Mouse (Mus musculus) lung, embryonic 14.5 days (tissue): ENCODE results near the gene Otof. TPM values are rescaled to one million over a fixed set of nuclear protein-coding genes. Genes with fewer than 3 reads are reported as not detected.
A peak's percentile ranks its signal among the peaks of the same experiment; 100 is the strongest.

Experiments used
- ATAC-seq: fragments of 200-750 bp; cut with Nextera tagmentation; 2 replicates; pipeline ENCODE4 v1.8.0; 2017; ENCODE audit warnings: mild to moderate bottlenecking, moderate TSS enrichment, moderate library complexity; ENCODE audit not compliant: insufficient read depth
- DNase-seq: peaks from one replicate; pipeline ENCODE4 v3.0.0-alpha.2; 2015
- H3K27ac ChIP-seq: fragments of 300-500 bp; sonication (generic); 2 replicates; pipeline ENCODE4 v1.5.1; 2014; ENCODE audit warnings: low read depth, mild to moderate bottlenecking, moderate library complexity
- H3K27me3 ChIP-seq: fragments of 300-500 bp; sonication (generic); 2 replicates; pipeline ENCODE4 v1.6.1; 2014; ENCODE audit warnings: low read length, control low read depth; ENCODE audit not compliant: insufficient read depth
- H3K36me3 ChIP-seq: fragments of 300-500 bp; sonication (generic); 2 replicates; pipeline ENCODE4 v1.6.1; 2014; ENCODE audit warnings: control low read depth; ENCODE audit not compliant: insufficient read depth
- H3K4me1 ChIP-seq: fragments of 300-500 bp; sonication (generic); 2 replicates; pipeline ENCODE4 v1.6.1; 2014; ENCODE audit warnings: antibody characterized with exemption, control low read depth; ENCODE audit not compliant: insufficient read depth
- H3K4me2 ChIP-seq: fragments of 300-500 bp; sonication (generic); 2 replicates; pipeline ENCODE4 v1.6.1; 2014; ENCODE audit warnings: mild to moderate bottlenecking
- H3K4me3 ChIP-seq: fragments of 300-500 bp; sonication (generic); 2 replicates; pipeline ENCODE4 v1.5.1; 2014; ENCODE audit warnings: low read depth, low read length
- H3K9ac ChIP-seq: fragments of 300-500 bp; sonication (generic); 2 replicates; pipeline ENCODE4 v1.6.1; 2014
- H3K9me3 ChIP-seq: fragments of 300-500 bp; sonication (generic); 2 replicates; pipeline ENCODE4 v1.6.1; 2016; ENCODE audit warnings: low read depth, low read length, control low read depth
- CTCF ChIP-seq: IDR thresholded peaks from 2 replicates; pipeline ENCODE4 v1.5.1; 2016; ENCODE audit warnings: antibody characterized with exemption, low read depth
- WGBS: fragments of 180-500 bp; shearing (Covaris S2); extraction: QIAGEN DNeasy Blood & Tissue Kit; methylation state at CpG from one replicate; pipeline ENCODE4 v1.1.7; 2014; 5-methylcytosine and 5-hydroxymethylcytosine counted together
- polyA plus RNA-seq: library from polyadenylated mRNA; unstranded; fragments of >200 nt; fragmentation: Nextera tagmentation; extraction: Ambion mirVana; gene quantifications from 2 replicates; pipeline ENCODE4 v1.2.1, GENCODE M21; 2014

The Otof gene
- polyA plus RNA-seq, 1 experiment from 2014 or later, result 1.7 TPM

GRCm38 (mm10) chr5:30406876-30407275 is 54.9 kb downstream of the Otof start:
- H3K4me2 ChIP-seq, result peak overlapping the region; percentile 35; the same call in 1 of the 2 replicates
- H3K4me3 ChIP-seq, result no peak overlapping the region
- H3K27ac ChIP-seq, result no peak overlapping the region
- H3K9ac ChIP-seq, result no peak overlapping the region
- no peaks in the 10 kb centered on the region for H3K9me3 ChIP-seq
- H3K4me1 ChIP-seq, result no peaks in the 10 kb centered on the region
- no peaks in the 10 kb centered on the region for H3K36me3 ChIP-seq
- ATAC-seq, result no peak
- peak; percentile 9 for DNase-seq
- H3K27me3 ChIP-seq, result no peaks in the 10 kb centered on the region
- no peak for TF ChIP-seq CTCF
- 10% methylated on average over 9 of the region's 9 CpGs for WGBS

- DNase-seq (peak; percentile 34), ATAC-seq (no peak)
- no peaks in the 10 kb centered on the region for H3K4me1 ChIP-seq
- H3K27me3 ChIP-seq, result no peaks in the 10 kb centered on the region; the same call in 1 of the 2 replicates
- 43% methylated on average over 8 of the region's 8 CpGs for WGBS
- H3K4me3 ChIP-seq, result no peak overlapping the region
- no peaks in the 10 kb centered on the region for H3K9me3 ChIP-seq
- TF ChIP-seq CTCF, result no peak
- no peak overlapping the region for H3K9ac ChIP-seq
- no peaks in the 10 kb centered on the region for H3K36me3 ChIP-seq
- no peak overlapping the region for H3K4me2 ChIP-seq
- H3K27ac ChIP-seq, result no peak overlapping the region
Observed at GRCm38 (mm10) chr5:30401165-30401564, 60.6 kb downstream of the Otof start.

DNA sequence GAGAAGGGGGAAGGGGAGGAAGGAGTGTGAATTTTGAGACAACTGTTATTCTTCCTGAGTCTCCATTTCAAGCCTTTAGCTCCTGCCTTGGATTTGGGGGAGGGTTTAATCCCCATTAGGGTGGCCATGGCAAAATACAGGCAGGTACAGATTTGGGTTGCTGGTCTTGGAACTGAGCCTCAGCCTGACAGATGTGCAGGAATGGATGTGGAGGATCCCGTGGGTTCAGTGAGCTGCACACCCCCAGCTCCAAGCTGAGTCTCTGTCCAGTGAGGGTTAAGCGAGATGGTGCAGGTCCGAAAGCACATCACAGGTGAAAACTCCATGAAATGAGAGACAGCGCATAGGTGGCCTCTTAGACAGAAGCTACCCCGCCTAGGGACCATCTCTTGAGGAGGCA is 61.2 kb downstream of the Otof start:
- WGBS, result 83% methylated on average over 5 of the region's 5 CpGs
- Histone ChIP-seq H3K9ac (no peak overlapping the region), H3K27ac (no peak overlapping the region), H3K27me3 (no peaks in the 10 kb centered on the region; the same call in 1 of the 2 replicates), H3K36me3 (no peaks in the 10 kb centered on the region), H3K4me2 (no peak overlapping the region), H3K4me1 (no peaks in the 10 kb centered on the region), H3K4me3 (no peak overlapping the region), H3K9me3 (no peaks in the 10 kb centered on the region)
- no peak for ATAC-seq
- no peak for TF ChIP-seq CTCF
- DNase-seq, result no peak

DNA sequence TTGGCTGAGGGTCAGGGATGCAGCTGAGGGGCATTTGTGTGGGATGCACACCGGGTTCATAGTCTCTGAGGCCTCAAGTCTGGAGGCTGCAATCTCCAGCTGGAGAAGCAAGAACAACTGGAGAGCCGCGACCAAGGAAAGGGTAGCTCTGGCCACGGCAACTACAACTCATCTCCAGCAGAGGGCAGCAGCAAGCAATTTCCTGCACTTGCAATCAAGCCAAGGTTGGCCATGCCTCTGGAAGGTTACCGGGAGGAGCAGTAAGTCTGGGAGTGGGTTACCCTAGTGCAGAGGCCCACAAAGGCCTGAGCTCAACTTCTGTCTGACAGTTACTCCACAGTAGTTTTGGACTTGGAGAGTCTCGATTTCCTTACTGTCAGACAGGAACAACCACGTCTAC is 70.3 kb downstream of the Otof start:
- Histone ChIP-seq H3K27ac (no peak overlapping the region), H3K36me3 (no peaks in the 10 kb centered on the region), H3K27me3 (no peaks in the 10 kb centered on the region), H3K4me1 (no peaks in the 10 kb centered on the region), H3K9me3 (no peaks in the 10 kb centered on the region), H3K4me3 (no peak overlapping the region), H3K4me2 (no peak overlapping the region), H3K9ac (no peak overlapping the region)
- 0 out of 2 replicates have a peak, but pooled peaks have one; percentile 35 for ATAC-seq
- peak; percentile 90 for TF ChIP-seq CTCF
- peak; percentile 91 for DNase-seq
- WGBS, result 24% methylated on average over 7 of the region's 7 CpGs

- Histone ChIP-seq H3K4me3 (no peak overlapping the region), H3K4me2 (no peak overlapping the region), H3K9me3 (no peaks in the 10 kb centered on the region), H3K36me3 (no peaks in the 10 kb centered on the region), H3K9ac (no peak overlapping the region), H3K4me1 (no peaks in the 10 kb centered on the region), H3K27ac (no peak overlapping the region), H3K27me3 (no peaks in the 10 kb centered on the region)
- WGBS, result 76% methylated on average over 5 of the region's 5 CpGs
- ATAC-seq, result no peak
- DNase-seq, result no peak
- no peak for TF ChIP-seq CTCF
Observed at GRCm38 (mm10) chr5:30389836-30390235, 71.9 kb downstream of the Otof start.

GRCm38 (mm10) chr5:30387726-30388125 is 74.0 kb downstream of the Otof start:
- H3K4me2 ChIP-seq, result no peak overlapping the region
- no peaks in the 10 kb centered on the region for H3K36me3 ChIP-seq
- no peaks in the 10 kb centered on the region for H3K4me1 ChIP-seq
- H3K9me3 ChIP-seq, result no peaks in the 10 kb centered on the region
- no peak overlapping the region for H3K27ac ChIP-seq
- ATAC-seq (no peak), DNase-seq (no peak)
- H3K9ac ChIP-seq, result no peak overlapping the region
- 68% methylated on average over 6 of the region's 6 CpGs for WGBS
- H3K4me3 ChIP-seq, result no peak overlapping the region
- peak; percentile 7; the same call in 1 of the 2 replicates for TF ChIP-seq CTCF
- H3K27me3 ChIP-seq, result no peaks in the 10 kb centered on the region

DNA sequence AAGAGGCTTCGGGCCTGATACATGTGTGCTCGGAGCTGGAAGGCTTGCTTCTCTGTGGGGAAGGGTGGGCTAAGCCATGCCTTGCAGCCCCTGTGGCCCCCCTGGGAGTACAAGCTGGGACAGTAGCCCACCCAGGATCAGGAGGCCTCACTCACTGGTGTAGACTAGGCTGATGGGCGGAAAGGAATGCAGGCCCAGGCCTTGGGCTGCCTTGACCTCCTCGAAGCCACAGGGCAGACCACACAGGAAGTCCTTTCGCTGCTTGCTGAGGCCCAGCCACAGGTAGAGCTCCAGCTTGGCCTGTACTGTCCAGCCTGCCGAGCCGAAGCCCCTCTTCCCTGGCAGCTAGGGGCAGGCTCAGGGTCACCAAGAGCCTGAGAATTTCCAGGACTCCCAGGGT is 78.9 kb downstream of the Otof start:
- no peak for TF ChIP-seq CTCF
- H3K4me1 ChIP-seq, result no peaks in the 10 kb centered on the region
- no peak overlapping the region for H3K27ac ChIP-seq
- H3K4me2 ChIP-seq, result no peak overlapping the region
- no peaks in the 10 kb centered on the region for H3K9me3 ChIP-seq
- DNase-seq (no peak), ATAC-seq (no peak)
- H3K4me3 ChIP-seq, result no peak overlapping the region
- WGBS, result 38% methylated on average over 7 of the region's 7 CpGs
- H3K27me3 ChIP-seq, result no peaks in the 10 kb centered on the region
- no peak overlapping the region for H3K9ac ChIP-seq
- H3K36me3 ChIP-seq, result no peaks in the 10 kb centered on the region

DNA sequence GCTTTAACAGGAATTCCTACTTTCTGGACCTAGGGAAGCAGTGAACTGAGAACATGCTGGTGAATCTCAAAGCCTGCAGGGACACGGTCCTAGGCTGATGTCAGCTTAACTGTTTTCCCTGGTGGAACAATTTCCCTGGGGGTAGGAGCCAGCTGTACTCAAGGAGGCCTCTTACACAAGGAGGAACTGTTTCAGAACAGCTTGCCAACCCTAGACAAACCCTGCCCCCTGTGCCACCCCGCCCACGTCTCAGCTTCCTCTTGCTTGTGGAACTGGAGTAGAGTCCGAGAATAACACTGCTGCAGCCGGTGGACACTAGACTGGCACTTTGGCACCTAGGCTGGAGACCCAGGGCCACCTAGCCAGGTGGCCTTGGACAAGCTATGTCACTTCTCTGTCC is 92.3 kb downstream of the Otof start:
- TF ChIP-seq CTCF, result no peak
- DNase-seq, result no peak

More for the DNA sequence above, 92.3 kb downstream of the Otof start:
- 72% methylated on average over 5 of the region's 5 CpGs for WGBS
- H3K4me1 ChIP-seq, result no peaks in the 10 kb centered on the region
- no peak overlapping the region for H3K4me3 ChIP-seq
- no peak overlapping the region for H3K9ac ChIP-seq
- no peak overlapping the region for H3K27ac ChIP-seq
- H3K27me3 ChIP-seq, result no peaks in the 10 kb centered on the region
- H3K9me3 ChIP-seq, result no peaks in the 10 kb centered on the region
- no peak overlapping the region for H3K4me2 ChIP-seq
- ATAC-seq, result no peak
- H3K36me3 ChIP-seq, result no peaks in the 10 kb centered on the region
